Mouse (Mus musculus) layer of hippocampus, postnatal 36 days (tissue): ENCODE results near the gene Plet1. TPM values are rescaled to one million over a fixed set of nuclear protein-coding genes. Genes with fewer than 3 reads are reported as not detected.
A peak's percentile ranks its signal among the peaks of the same experiment; 100 is the strongest.

Experiments used
- DNase-seq, 2 experiments: peaks; one replicate each; pipeline ENCODE4 v3.0.0; 2022
- total RNA-seq, 2 experiments: library from RNA; stranded (reverse); gene quantifications; 2 replicates each; pipeline ENCODE4 v1.2.3; 2021

Plet1 gene
- total RNA-seq: not detected

- DNase-seq: no peak
These were observed at the start of gene Plet1 for GRCm38 (mm10) chr9:50494311-50494710. Gene Plet1 (plus strand): TSS chr9:50494525.

DNA sequence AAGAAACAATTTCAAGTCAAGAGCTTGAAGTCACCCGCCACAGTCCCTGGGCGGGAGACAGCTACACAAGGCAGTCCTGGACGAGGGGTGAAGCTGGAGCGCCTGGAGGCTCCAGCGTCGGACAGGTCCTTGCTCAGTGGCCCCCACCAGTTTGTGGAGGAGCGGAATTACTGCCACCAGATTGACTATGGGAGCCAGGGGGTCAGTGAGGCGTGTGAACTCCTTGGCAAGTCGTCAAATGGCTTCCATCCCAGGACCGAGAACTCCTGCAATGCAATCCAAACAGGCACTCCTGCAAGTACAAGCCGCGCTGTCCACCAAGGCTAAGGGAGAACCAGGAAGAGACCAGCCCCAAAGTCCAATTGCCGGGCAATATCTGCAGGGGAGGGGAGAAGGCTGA is 45.3 kb upstream of the Plet1 start:
- peak; percentile 22 to 29 for DNase-seq

- DNase-seq: peak; percentile 68 to 71
These were observed 42.7 kb upstream of the Plet1 start for GRCm38 (mm10) chr9:50451456-50452218.

GRCm38 (mm10) chr9:50452303-50452775 is 42.0 kb upstream of the Plet1 start:
- DNase-seq: peak; percentile 75 to 79

GRCm38 (mm10) chr9:50457596-50457995 is 36.7 kb upstream of the Plet1 start:
- DNase-seq: no peak

- DNase-seq: no peak
These were observed 34.8 kb upstream of the Plet1 start for GRCm38 (mm10) chr9:50459537-50459936.

DNA sequence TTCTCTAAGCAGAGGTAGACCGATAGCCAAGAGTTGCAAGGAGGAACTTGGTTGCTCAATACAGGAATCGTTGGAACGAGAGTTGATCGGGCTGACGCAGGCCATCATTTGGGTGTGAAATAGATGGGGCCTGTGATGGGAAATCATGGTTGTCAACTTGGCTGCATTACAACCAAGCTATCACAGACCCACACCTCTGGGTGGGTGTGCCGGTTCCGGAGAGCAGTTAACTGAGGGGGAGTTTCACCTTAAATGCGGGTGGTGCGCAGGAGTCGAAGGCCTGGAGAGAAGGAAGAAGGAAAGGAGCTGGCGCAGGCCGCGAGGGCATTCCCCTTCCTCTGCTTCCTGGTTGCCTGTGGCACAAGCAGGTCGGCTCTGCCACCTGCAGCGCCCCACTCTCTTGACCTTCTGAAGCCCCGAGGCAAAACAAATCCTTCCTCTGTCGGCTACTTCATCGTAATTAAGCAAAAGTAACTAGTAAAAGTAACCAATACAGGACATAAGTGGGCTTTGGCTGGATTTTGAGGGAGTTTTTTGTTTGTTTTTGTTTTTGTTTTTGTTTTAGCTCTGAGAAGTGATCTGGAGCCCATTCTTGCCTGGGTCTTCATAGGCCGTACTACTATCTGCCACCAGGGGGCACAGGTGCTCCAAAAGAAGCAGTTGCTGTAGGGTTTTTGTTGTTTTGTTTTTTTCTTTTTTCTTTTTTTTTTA is 31.7 kb upstream of the Plet1 start:
- DNase-seq: peak; percentile 25 to 53

DNA sequence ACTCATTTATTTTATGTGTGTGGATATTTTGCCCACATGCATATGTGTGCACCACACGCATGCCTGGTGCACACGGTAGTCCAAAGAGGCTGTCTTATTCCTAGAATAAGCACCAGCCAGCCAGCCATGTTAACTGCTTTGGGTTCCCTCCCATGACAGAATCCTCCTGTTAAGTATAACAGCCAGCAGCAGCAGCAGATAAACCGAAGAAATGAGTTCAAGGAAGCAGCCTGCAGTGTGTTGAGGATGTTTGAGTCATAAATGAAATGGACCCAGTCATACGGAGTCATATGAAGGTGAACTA is 31.2 kb upstream of the Plet1 start:
- no peak for DNase-seq

DNA sequence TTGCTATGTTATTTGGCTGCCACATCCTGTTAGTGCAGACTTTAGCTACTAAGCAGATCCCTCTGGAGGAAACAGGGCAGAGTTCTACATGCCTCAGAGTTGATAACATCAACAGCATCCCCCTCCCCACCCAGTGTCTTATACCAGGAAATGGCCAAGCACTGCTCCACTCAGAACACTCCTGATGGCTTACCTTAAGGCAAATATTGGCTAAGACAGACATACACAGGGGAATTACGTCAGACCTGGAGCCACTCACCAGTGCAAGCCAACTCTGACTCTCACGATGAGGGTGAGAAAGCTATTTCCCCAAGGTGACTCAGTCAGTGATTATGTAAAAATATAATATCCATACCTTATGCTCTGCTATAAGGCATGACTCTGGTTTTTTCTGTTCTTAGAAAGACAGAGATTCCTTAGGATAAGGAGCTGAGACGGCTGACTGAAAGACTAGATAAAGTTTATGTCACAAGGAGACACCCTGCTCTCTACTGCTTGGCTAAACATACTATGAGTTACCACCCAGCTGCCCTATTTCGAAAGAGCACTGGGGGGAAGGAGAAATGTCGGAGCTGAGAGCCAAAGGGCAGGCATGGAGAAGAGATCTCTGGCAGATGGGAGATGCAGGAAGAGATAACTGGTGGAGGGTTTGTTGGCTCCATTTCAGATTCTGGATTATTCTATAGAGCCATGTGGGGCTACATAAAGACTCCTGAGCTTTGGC is 23.8 kb upstream of the Plet1 start:
- DNase-seq: no peak

GRCm38 (mm10) chr9:50471181-50471901 is 23.0 kb upstream of the Plet1 start:
- no peak for DNase-seq

DNA sequence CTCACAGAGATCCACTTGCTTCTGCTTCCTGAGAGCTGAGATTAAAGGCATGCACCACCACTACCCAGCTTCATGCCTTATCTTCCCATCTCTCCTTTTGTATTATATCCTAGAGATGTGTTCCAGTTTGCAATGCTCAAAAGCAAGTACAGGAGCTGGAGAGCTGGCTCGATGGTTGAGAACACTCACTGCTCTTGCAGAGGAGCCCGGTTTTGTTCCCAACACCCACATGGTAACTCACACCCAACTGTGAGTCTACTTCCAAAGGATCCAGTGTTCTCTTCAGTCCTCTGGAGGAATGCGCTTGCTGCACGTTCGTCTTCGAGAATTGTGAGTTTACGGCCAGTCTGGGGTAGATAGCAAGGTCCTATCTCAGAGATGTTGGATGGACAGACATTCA is 19.0 kb upstream of the Plet1 start:
- DNase-seq: no peak

DNA sequence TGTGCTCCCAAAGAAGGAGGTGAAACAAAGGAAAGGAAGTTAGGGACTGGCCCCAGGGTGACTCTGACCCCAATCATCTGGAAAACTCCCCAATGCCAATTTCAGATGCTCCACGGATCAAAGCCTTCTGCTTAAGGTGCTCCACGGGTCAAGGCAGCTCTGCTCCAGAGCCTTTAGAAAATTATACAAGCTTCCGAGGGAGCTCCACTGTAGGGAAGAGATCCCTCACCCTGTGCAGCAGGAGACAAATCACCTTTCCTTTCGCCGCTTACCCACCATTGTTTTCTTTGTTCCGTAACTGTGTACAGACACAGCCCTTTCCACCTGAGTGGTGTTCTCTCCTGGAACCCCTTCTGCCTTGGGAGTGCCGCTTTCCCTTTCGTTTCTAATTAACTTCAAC is 18.6 kb upstream of the Plet1 start:
- no peak for DNase-seq

DNA sequence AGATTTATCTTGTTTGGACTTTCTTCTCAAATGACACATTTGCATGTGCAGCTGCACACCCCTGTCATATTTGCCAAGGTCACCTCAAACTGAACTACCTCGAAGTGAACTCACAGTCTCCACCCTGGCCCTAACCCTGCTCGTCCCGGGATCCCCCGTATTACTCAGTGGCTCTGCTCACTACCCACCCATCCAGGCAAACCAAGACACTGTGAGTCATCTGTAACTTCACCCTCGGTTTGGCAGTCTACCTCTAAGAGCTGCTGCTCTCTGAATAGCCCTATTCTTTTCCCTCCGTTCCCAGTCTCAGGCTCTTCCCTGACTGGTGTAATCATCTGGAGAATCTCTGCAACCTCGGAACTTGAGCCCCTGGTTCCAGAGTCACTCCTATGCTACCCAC is 17.7 kb upstream of the Plet1 start:
- no peak for DNase-seq

- DNase-seq: no peak
These were observed 17.1 kb upstream of the Plet1 start for GRCm38 (mm10) chr9:50477270-50477669.

GRCm38 (mm10) chr9:50478826-50479225 is 15.5 kb upstream of the Plet1 start:
- no peak for DNase-seq

DNA sequence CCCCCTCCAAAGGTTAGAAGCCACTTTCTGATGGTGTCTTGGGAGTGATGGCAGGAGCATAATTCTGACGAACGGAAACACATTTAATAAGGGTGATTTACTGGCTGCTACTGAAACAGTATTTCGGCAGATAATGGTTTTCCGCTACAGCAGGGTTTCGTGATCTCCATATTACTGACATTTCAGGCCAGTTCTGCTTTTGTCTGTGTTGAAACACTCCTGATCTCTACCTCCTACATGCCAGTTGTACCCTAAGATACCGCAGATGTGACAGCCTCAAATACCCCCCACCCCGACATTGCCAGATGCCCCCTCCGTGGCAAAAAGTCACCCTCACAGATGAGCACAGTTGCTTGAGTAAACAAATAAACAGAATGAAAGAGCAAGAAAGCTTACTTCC is 14.8 kb upstream of the Plet1 start:
- DNase-seq: no peak

DNA sequence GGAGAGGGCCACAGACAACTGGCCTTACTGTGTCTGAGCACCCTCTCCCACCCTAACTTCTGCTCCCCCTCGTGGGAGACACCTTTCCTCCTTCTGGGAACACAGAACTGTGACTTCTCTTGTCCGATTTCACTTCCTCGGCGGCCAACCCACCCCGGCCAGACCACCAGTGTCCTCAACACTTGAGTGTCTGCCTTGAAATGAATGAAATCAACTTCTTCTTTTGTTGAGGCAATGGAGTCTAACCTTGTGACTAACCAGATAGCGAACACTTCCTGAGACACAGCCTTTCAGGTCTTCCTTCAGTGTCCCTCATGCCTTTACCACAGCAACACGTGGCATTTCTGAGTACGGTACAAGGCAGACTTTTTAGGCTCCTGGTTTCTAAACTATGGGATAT is 11.6 kb upstream of the Plet1 start:
- no peak for DNase-seq

DNA sequence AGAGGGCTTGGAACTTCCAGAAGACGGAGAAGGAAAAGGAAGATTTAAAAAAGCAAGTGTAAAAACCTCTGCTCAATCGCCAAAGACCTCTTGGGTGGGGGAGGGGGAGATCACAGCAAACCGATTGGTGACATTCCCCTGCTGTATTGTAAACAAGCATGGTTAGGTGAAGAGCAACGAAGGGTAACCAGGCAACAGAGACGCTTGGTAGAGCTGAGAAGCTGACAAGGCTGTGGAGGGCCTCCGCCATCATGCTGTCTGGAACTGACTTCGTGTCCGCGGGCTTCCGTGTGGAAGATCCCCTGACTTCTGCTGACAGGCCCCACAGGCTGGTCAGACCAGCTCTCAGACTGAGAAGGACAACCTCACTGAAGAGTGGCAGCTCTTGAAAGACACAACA is 8.8 kb upstream of the Plet1 start:
- no peak for DNase-seq

DNA sequence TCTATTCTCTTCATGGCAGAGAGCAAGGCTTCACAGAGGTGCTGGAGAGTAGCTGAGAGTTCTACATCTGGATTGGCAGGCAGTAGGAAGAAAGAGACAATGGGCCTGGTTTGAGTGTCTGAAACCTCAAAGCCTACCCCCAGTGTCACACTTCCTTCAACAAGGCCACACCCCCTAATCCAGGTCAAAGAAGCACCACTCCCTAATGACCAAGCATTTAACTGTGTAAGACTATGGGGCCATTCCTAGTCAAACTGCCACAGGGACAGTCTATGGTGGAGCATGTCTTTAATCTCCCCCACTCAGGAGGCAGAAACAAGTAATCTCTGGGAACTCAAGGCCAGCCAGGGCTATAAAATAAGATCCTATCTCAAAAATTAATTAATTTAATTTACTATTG is 3.5 kb upstream of the Plet1 start:
- no peak for DNase-seq

DNA sequence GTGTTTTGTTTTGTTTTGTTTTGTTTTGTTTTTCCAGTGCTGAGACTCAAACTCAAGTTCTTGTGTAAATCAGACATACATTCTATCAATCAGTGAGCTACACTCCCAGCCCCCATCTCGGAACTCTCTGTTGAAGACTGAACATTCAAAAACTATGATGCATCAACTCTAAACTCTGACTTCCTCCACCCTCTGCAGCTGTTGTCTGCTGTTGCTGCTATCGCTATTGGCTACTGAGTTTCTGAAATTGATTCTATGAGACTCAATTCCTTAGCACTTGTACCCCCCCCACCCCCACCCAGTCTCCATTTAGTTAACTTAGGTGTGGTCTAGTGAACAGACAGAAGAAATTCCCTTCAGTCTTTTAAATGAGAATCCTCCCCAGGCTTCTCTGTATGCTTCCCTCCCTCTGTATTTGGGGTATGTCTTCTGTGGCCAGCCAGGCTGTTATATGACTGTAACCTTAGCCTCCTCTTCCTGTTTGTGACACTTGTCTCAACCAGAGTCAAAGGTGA is 2.7 kb upstream of the Plet1 start:
- no peak for DNase-seq

GRCm38 (mm10) chr9:50493777-50494176 is 548 bp upstream of the Plet1 start:
- DNase-seq: no peak

GRCm38 (mm10) chr9:50495405-50496150 is 1.3 kb downstream of the Plet1 start:
- DNase-seq: no peak
